Mouse (Mus musculus) MEL (cell line): Measurements from ENCODE around the gene Kpnb1. TPM values are rescaled to one million over a fixed set of nuclear protein-coding genes. Genes with fewer than 3 reads are reported as not detected.

Experiments
- DNase-seq: peaks from one replicate; pipeline ENCODE4 v3.0.0; 2011; ENCODE audit warnings: low read depth, low spot score
- H3K27ac ChIP-seq: 2 replicates; pipeline ENCODE4 v1.5.1; 2012; ENCODE audit warnings: low read depth, mild to moderate bottlenecking, control low read depth, low read length, moderate library complexity; ENCODE audit not compliant: control insufficient read depth
- H3K27me3 ChIP-seq, 2 experiments: fragments of 150-350 bp in 1 of 2; sonication (generic) in 1 of 2; 2 replicates each; pipeline ENCODE4 v1.6.1; 2012; ENCODE audit warnings: low read length in 2 of 2, mild to moderate bottlenecking in 2 of 2, improper control_type of control experiment in 1 of 2, moderate library complexity in 1 of 2; ENCODE audit not compliant: insufficient read depth in 2 of 2, control insufficient read depth in 1 of 2
- H3K36me3 ChIP-seq, 2 experiments: 2 replicates each; pipeline ENCODE4 v1.6.1; 2012 to 2014; ENCODE audit warnings: low read length in 2 of 2, improper control_type of control experiment in 1 of 2, inconsistent platforms in 1 of 2, mild to moderate bottlenecking in 1 of 2; ENCODE audit not compliant: insufficient read depth in 2 of 2, control insufficient read depth in 1 of 2
- H3K4me1 ChIP-seq, 2 experiments: fragments of 150-350 bp in 1 of 2; sonication (generic) in 1 of 2; 2 replicates each; pipeline ENCODE4 v1.6.1; 2012; ENCODE audit warnings: low read length in 2 of 2, improper control_type of control experiment in 1 of 2, mild to moderate bottlenecking in 1 of 2; ENCODE audit not compliant: insufficient read depth in 2 of 2, control insufficient read depth in 1 of 2
- H3K4me3 ChIP-seq, 2 experiments: fragments of 150-350 bp in 1 of 2; sonication (generic) in 1 of 2; 2 replicates each; pipeline ENCODE4 v1.5.1; 2012; ENCODE audit warnings: low read depth in 2 of 2, low read length in 2 of 2, mild to moderate bottlenecking in 2 of 2, moderate library complexity in 2 of 2, control low read depth in 1 of 2, improper control_type of control experiment in 1 of 2; ENCODE audit not compliant: control insufficient read depth in 1 of 2, insufficient read depth in 1 of 2
- H3K79me2 ChIP-seq: 2 replicates; pipeline ENCODE4 v1.6.1; 2012; ENCODE audit warnings: mild to moderate bottlenecking, low read length, moderate library complexity; ENCODE audit not compliant: control insufficient read depth, poor library complexity, insufficient read depth
- H3K9ac ChIP-seq: 2 replicates; pipeline ENCODE4 v1.6.1; 2012; ENCODE audit warnings: low read depth, mild to moderate bottlenecking, control low read depth, low read length, moderate library complexity; ENCODE audit not compliant: control insufficient read depth, poor library complexity, severe bottlenecking
- H3K9me3 ChIP-seq: fragments of 150-350 bp; sonication (generic); replicated peaks from 2 replicates; pipeline ENCODE4 v1.6.1; 2012; ENCODE audit warnings: mild to moderate bottlenecking, low read length, improper control_type of control experiment, moderate library complexity; ENCODE audit not compliant: insufficient read depth
- CTCF ChIP-seq, 3 experiments: IDR thresholded peaks in 2 of 3; conservative IDR thresholded peaks in 1 of 3; 2 replicates each; pipeline ENCODE4 v1.5.1; 2011 to 2012; ENCODE audit warnings: low read length in 3 of 3, low read depth in 2 of 3, mild to moderate bottlenecking in 2 of 3, improper control_type of control experiment in 1 of 3, inconsistent platforms in 1 of 3, mixed read lengths in 1 of 3, moderate library complexity in 1 of 3; ENCODE audit not compliant: control insufficient read depth in 1 of 3, insufficient read depth in 1 of 3, poor library complexity in 1 of 3, severe bottlenecking in 1 of 3
- E2F4 ChIP-seq: IDR thresholded peaks from 2 replicates; pipeline ENCODE4 v1.6.1; 2011; ENCODE audit warnings: low read depth, low read length, improper control_type of control experiment, borderline replicate concordance
- ELF1 ChIP-seq: IDR thresholded peaks from 2 replicates; pipeline ENCODE4 v1.6.1; 2014; ENCODE audit warnings: low read depth, mild to moderate bottlenecking, inconsistent platforms, low read length, improper control_type of control experiment, moderate library complexity
- EP300 ChIP-seq, 2 experiments: IDR thresholded peaks; 2 replicates each; pipeline ENCODE4 v1.6.1; 2011; ENCODE audit warnings: improper control_type of control experiment in 2 of 2, low read length in 2 of 2, low read depth in 1 of 2, mild to moderate bottlenecking in 1 of 2
- ETS1 ChIP-seq: IDR thresholded peaks from 2 replicates; pipeline ENCODE4 v1.6.1; 2012; ENCODE audit warnings: low read depth, mild to moderate bottlenecking, inconsistent platforms, low read length, improper control_type of control experiment, moderate library complexity
- GABPA ChIP-seq: IDR thresholded peaks from 2 replicates; pipeline ENCODE4 v1.6.1; 2012; ENCODE audit warnings: low read depth, mild to moderate bottlenecking, inconsistent platforms, low read length, improper control_type of control experiment, moderate library complexity
- JUND ChIP-seq: IDR thresholded peaks from 2 replicates; pipeline ENCODE4 v1.6.1; 2011; ENCODE audit warnings: low read depth, mild to moderate bottlenecking, improper control_type of control experiment, low read length
- MAX ChIP-seq: IDR thresholded peaks from 2 replicates; pipeline ENCODE4 v1.6.1; 2011; ENCODE audit warnings: low read length, improper control_type of control experiment
- MAZ ChIP-seq: IDR thresholded peaks from 2 replicates; pipeline ENCODE4 v1.6.1; 2012; ENCODE audit warnings: low read depth, mild to moderate bottlenecking, inconsistent platforms, low read length, improper control_type of control experiment
- MXI1 ChIP-seq: IDR thresholded peaks from 2 replicates; pipeline ENCODE4 v1.6.1; 2011; ENCODE audit warnings: mild to moderate bottlenecking, low read depth, low read length, improper control_type of control experiment
- NRF1 ChIP-seq: IDR thresholded peaks from 2 replicates; pipeline ENCODE4 v1.6.1; 2014; ENCODE audit warnings: low read depth, mild to moderate bottlenecking, inconsistent platforms, low read length, improper control_type of control experiment, moderate library complexity; ENCODE audit not compliant: poor library complexity, insufficient read depth, severe bottlenecking
- POLR2A ChIP-seq, 2 experiments: IDR thresholded peaks; 2 replicates each; pipeline ENCODE4 v1.6.1; 2011 to 2012; ENCODE audit warnings: low read length in 2 of 2, mild to moderate bottlenecking in 2 of 2, control low read depth in 1 of 2, improper control_type of control experiment in 1 of 2, low read depth in 1 of 2, moderate library complexity in 1 of 2; ENCODE audit not compliant: control insufficient read depth in 1 of 2, insufficient read depth in 1 of 2, poor library complexity in 1 of 2
- POLR2AphosphoS5 ChIP-seq: IDR thresholded peaks from 2 replicates; pipeline ENCODE4 v1.6.1; 2012; ENCODE audit warnings: low read depth, borderline replicate concordance, mild to moderate bottlenecking, inconsistent platforms, low read length, moderate library complexity, mixed read lengths
- RAD21 ChIP-seq: IDR thresholded peaks from 2 replicates; pipeline ENCODE4 v1.6.1; 2011; ENCODE audit warnings: mild to moderate bottlenecking, low read depth, low read length, improper control_type of control experiment
- RCOR1 ChIP-seq: IDR thresholded peaks from 2 replicates; pipeline ENCODE4 v1.6.1; 2012; ENCODE audit warnings: low read depth, mild to moderate bottlenecking, inconsistent platforms, low read length, improper control_type of control experiment
- SIN3A ChIP-seq: IDR thresholded peaks from 2 replicates; pipeline ENCODE4 v1.6.1; 2012; ENCODE audit warnings: low read length, improper control_type of control experiment, inconsistent platforms
- SMC3 ChIP-seq: IDR thresholded peaks from 2 replicates; pipeline ENCODE4 v1.6.1; 2011; ENCODE audit warnings: low read depth, low read length, improper control_type of control experiment
- TAL1 ChIP-seq: IDR thresholded peaks from 2 replicates; pipeline ENCODE4 v1.6.1; 2012; ENCODE audit warnings: mild to moderate bottlenecking, inconsistent platforms, low read length, moderate library complexity, mixed read lengths
- TBP ChIP-seq: IDR thresholded peaks from 2 replicates; pipeline ENCODE4 v1.8.0; 2011; ENCODE audit warnings: low read depth, low read length, improper control_type of control experiment
- TCF12 ChIP-seq: IDR thresholded peaks from 2 replicates; pipeline ENCODE4 v1.6.1; 2014; ENCODE audit warnings: low read depth, mild to moderate bottlenecking, inconsistent platforms, low read length, improper control_type of control experiment, moderate library complexity
- USF1 ChIP-seq: IDR thresholded peaks from 2 replicates; pipeline ENCODE4 v1.6.1; 2014; ENCODE audit warnings: low read depth, mild to moderate bottlenecking, inconsistent platforms, low read length, improper control_type of control experiment, moderate library complexity
- USF2 ChIP-seq, 2 experiments: IDR thresholded peaks; 2 replicates each; pipeline ENCODE4 v1.6.1; 2011 to 2012; ENCODE audit warnings: improper control_type of control experiment in 2 of 2, low read length in 2 of 2, borderline replicate concordance in 1 of 2, inconsistent platforms in 1 of 2, low read depth in 1 of 2, mild to moderate bottlenecking in 1 of 2; ENCODE audit not compliant: insufficient read depth in 1 of 2
- ZC3H11A ChIP-seq: IDR thresholded peaks from 2 replicates; pipeline ENCODE4 v1.6.1; 2012; ENCODE audit warnings: low read depth, mild to moderate bottlenecking, inconsistent platforms, low read length, improper control_type of control experiment
- polyA plus RNA-seq, 2 experiments: library from polyadenylated mRNA; stranded (reverse) in 1 of 2; unstranded in 1 of 2; fragments of >175 nt in 1 of 2; fragments of >200 nt in 1 of 2; gene quantifications; 2 replicates each; pipeline versions ENCODE4 v1.2.1 to v1.2.4; 2012; ENCODE audit warnings: low replicate concordance in 2 of 2, low read depth in 1 of 2; ENCODE audit not compliant: insufficient read length in 2 of 2, insufficient read depth in 1 of 2, missing spikeins in 1 of 2
- total RNA-seq: library from RNA; depleted of rRNA; stranded (reverse); fragments of 300-350 nt; gene quantifications from 2 replicates; pipeline ENCODE4 v1.2.3, GENCODE M21; 2012

Gene Kpnb1
- total and polyA plus RNA-seq, 3 experiments: 237 to 463 (median 275) TPM

- peak; percentile 4 to 38; a peak in 2 of 4 replicates for TF ChIP-seq EP300 (IDR thresholded peaks at IDR 0.05; ENCODE audit: low read depth in 1 of 2, low read length in 2 of 2)
- TF ChIP-seq POLR2A (IDR thresholded peaks at IDR 0.05; ENCODE audit: control insufficient read depth in 1 of 2, insufficient read depth in 1 of 2, low read depth in 1 of 2, low read length in 2 of 2, poor library complexity in 1 of 2): no peak
- no peak for TF ChIP-seq TAL1
- peak; percentile 88 for TF ChIP-seq RCOR1
- no peak for TF ChIP-seq SMC3
- no peak for TF ChIP-seq JUND
- TF ChIP-seq CTCF (IDR thresholded peaks at IDR 0.05 in 2 of 3, conservative IDR thresholded peaks at IDR 0.05 in 1 of 3; ENCODE audit: control insufficient read depth in 1 of 3, insufficient read depth in 1 of 3, low read depth in 2 of 3, low read length in 3 of 3, poor library complexity in 1 of 3, severe bottlenecking in 1 of 3): no peak
- TF ChIP-seq ELF1: no peak
- no peak for TF ChIP-seq ZC3H11A
- TF ChIP-seq SIN3A: peak; percentile 16; the same call in 1 of the 2 replicates
- peak; percentile 84 for TF ChIP-seq TBP
- no peak for TF ChIP-seq ETS1
- no peak for TF ChIP-seq MAZ
- peaks cover 1 to 13% of the 10 kb centered on the region in 2 experiments; a peak in 3 of 4 replicates for H3K4me1 ChIP-seq
Observed at GRCm38 (mm10) chr11:97181061-97181460, 6.6 kb downstream of the Kpnb1 start.

GRCm38 (mm10) chr11:97178198-97178597, 9.5 kb downstream of the Kpnb1 start:
- Histone ChIP-seq H3K9ac (no peak overlapping the region), H3K79me2 (peaks cover 29% of the 10 kb centered on the region), H3K4me3 (no peak overlapping the region), H3K27ac (no peak overlapping the region), H3K27me3 (no peaks in the 10 kb centered on the region), H3K9me3 (no peaks in the 10 kb centered on the region), H3K4me1 (no peaks in the 10 kb centered on the region), H3K36me3 (peaks cover 29 to 84% of the 10 kb centered on the region in 2 experiments)
- TF ChIP-seq USF2 (IDR thresholded peaks at IDR 0.05; ENCODE audit: borderline replicate concordance in 1 of 2, insufficient read depth in 1 of 2, low read depth in 1 of 2, low read length in 2 of 2): no peak
- TF ChIP-seq GABPA: no peak
- TF ChIP-seq SMC3: no peak
- TF ChIP-seq MAX: no peak
- no peak for TF ChIP-seq TCF12
- no peak for TF ChIP-seq ZC3H11A
- no peak for TF ChIP-seq MXI1
- TF ChIP-seq POLR2A (IDR thresholded peaks at IDR 0.05; ENCODE audit: control insufficient read depth in 1 of 2, insufficient read depth in 1 of 2, low read depth in 1 of 2, low read length in 2 of 2, poor library complexity in 1 of 2): no peak; a peak in 1 of 4 replicates
- TF ChIP-seq ELF1: no peak
- no peak for TF ChIP-seq POLR2AphosphoS5
- TF ChIP-seq TAL1: no peak
- TF ChIP-seq E2F4: no peak
- TF ChIP-seq CTCF (IDR thresholded peaks at IDR 0.05 in 2 of 3, conservative IDR thresholded peaks at IDR 0.05 in 1 of 3; ENCODE audit: control insufficient read depth in 1 of 3, insufficient read depth in 1 of 3, low read depth in 2 of 3, low read length in 3 of 3, poor library complexity in 1 of 3, severe bottlenecking in 1 of 3): no peak
- no peak for TF ChIP-seq ETS1
- TF ChIP-seq USF1: no peak
- TF ChIP-seq NRF1: no peak
- TF ChIP-seq RAD21: no peak
- DNase-seq: no peak

More at GRCm38 (mm10) chr11:97181061-97181460, 6.6 kb downstream of the Kpnb1 start:
- Histone ChIP-seq H3K27ac (no peak overlapping the region), H3K9ac (no peak overlapping the region), H3K4me3 (no peak overlapping the region), H3K79me2 (peaks cover 54% of the 10 kb centered on the region), H3K36me3 (peaks cover 57 to 79% of the 10 kb centered on the region in 2 experiments), H3K27me3 (no peaks in the 10 kb centered on the region), H3K9me3 (no peaks in the 10 kb centered on the region)
- DNase-seq: peak; percentile 86
